Mouse (Mus musculus) macrophage (primary cell): ENCODE data around the gene Tiprl. TPM values are rescaled to one million over a fixed set of nuclear protein-coding genes. Genes with fewer than 3 reads are reported as not detected.

Source experiments
- H3K27ac ChIP-seq: fragments of 350-480 bp; formaldehyde crosslinking; 2 replicates; pipeline ENCODE4 v1.9.0; 2021
- H3K36me3 ChIP-seq: fragments of 350-480 bp; formaldehyde crosslinking; 2 replicates; pipeline ENCODE4 v1.9.0; 2021; ENCODE audit errors: inconsistent target
- H3K4me3 ChIP-seq: fragments of 350-480 bp; formaldehyde crosslinking; 2 replicates; pipeline ENCODE4 v1.9.0; 2021; ENCODE audit errors: inconsistent target
- H3K79me2 ChIP-seq: fragments of 350-480 bp; formaldehyde crosslinking; 2 replicates; pipeline ENCODE4 v1.9.0; 2021; ENCODE audit errors: inconsistent target
- WGBS: methylation state at CpG from one replicate; pipeline ENCODE4 v1.1.7; 2026; ENCODE audit warnings: inconsistent platforms; ENCODE audit not compliant: missing documents; 5-methylcytosine and 5-hydroxymethylcytosine counted together
- polyA plus RNA-seq: library from polyadenylated mRNA; stranded (reverse); fragments of 250-400 nt; gene quantifications from 3 replicates; pipeline ENCODE4 v1.2.4, GENCODE M21; 2018; ENCODE audit warnings: inconsistent platforms
- total RNA-seq, 78 experiments: library from RNA; depleted of rRNA; stranded (reverse); fragments of 250-400 nt; gene quantifications; 1 replicate in 9 of 78; 2 replicates in 24 of 78; 3 replicates in 43 of 78; 4 replicates in 2 of 78; pipeline ENCODE4 v1.2.4; 2018; ENCODE audit warnings: inconsistent platforms in 56 of 78

Gene Tiprl
- 10 to 100 TPM in 23 of 26 experiments, 1 to 10 TPM in 3; 6.2 to 45.4 (median 26.1) TPM for total RNA-seq (2018; cell fraction: chromatin; rRNA removed)
- 10 to 100 TPM; 19.9 to 31.3 (median 26.6) TPM for total RNA-seq (2018; cell fraction: cytosol; rRNA removed)
- 10 to 100 TPM in 23 of 26 experiments, 1 to 10 TPM in 3; 8.2 to 28.1 (median 16.0) TPM for total RNA-seq (2018; cell fraction: nucleus; rRNA removed)
- polyA plus RNA-seq, result 26.1 to 37.4 TPM (median 30.3 TPM) in 3 replicates

GRCm38 (mm10) chr1:165236321-165237298 lies at the start of gene Tiprl:
Gene Tiprl, minus strand, starts transcription at chr1:165236996.
- no peaks in the 10 kb centered on the region for H3K36me3 ChIP-seq
- H3K79me2 ChIP-seq, result peaks cover 48% of the 10 kb centered on the region
- WGBS, result 2% methylated on average over 74 of the region's 76 CpGs
- H3K27ac ChIP-seq, result peak within 1 kb of the TSS; percentile 39
- peak within 1 kb of the TSS; percentile 86 for H3K4me3 ChIP-seq

- H3K36me3 ChIP-seq, result no peaks in the 10 kb centered on the region
- H3K79me2 ChIP-seq, result no peaks in the 10 kb centered on the region
- H3K4me3 ChIP-seq, result no peak overlapping the region
- WGBS, result 75% methylated on average over 7 of the region's 7 CpGs
- no peak overlapping the region for H3K27ac ChIP-seq
Observed at GRCm38 (mm10) chr1:165284096-165284495, 47.3 kb upstream of the Tiprl start.

DNA sequence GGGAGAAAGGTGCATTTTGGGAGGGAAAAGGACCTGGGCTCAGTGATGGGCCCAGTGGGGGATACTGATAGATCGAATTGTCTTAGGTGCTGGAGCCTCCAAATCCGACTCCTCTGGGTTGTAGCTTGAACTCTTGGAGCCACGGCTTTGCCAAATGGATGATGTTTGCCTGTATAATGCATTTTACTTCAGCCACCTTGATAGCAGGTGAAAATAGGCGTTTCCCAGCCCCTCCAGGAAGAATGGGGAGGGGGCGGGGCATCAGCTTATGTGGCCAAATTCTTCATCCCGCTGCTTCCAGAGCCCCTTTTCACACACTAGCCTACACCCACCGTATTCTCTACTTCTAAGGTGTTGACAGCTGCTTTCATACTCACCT lies 46.2 kb upstream of the Tiprl start:
- 89% methylated on average over 7 of the region's 7 CpGs for WGBS
- Histone ChIP-seq H3K27ac (no peak overlapping the region), H3K79me2 (no peaks in the 10 kb centered on the region), H3K36me3 (no peaks in the 10 kb centered on the region), H3K4me3 (no peak overlapping the region)

- WGBS, result 9% methylated on average over 35 of the region's 35 CpGs
- no peaks in the 10 kb centered on the region for H3K36me3 ChIP-seq
- H3K27ac ChIP-seq, result no peak overlapping the region
- H3K4me3 ChIP-seq, result no peak overlapping the region
- no peaks in the 10 kb centered on the region for H3K79me2 ChIP-seq
Observed at GRCm38 (mm10) chr1:165282222-165282966, 45.6 kb upstream of the Tiprl start.

DNA sequence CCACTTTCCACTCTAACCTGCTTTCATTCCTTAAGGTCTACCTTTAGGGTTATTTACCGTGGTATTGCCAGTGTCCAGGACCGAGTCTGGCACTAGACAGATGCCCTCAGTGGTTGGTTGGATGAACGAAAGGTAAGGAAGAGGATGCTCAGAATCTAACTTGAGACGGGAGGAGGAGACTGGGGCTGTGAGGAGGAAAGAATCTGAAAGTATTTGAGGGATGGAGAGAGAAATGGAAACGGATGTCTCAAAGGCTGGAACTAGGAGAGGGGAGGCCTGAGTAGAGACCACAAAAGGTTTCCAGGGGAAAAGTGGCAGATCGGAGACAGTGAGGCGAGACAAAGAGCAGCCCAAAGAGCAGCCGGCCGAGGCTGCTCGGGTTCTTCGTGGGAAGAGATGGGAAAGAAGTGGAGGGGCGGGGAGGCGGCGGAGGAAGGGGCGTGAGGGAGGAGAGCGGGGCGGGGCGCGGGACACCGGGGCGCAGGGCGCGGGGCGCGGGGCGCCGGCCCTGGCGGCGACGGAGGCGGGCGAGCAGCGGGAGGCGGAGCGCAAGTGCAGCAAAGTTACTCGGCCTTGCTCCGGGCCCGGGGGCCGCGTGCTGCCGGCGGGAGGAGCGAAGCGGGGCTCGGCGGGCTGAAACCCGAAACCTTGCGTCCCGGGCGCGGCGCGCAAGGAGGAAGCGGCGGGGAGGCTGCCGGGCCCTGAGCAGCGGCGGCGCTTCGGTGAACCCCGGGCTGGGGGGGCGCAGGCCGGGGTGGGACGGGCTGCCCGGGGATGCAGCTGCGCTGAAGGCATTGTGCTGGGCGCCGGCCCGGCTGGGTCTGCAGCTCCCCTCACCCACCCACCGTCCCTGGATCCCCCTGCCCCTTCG lies 44.8 kb upstream of the Tiprl start:
- Histone ChIP-seq H3K36me3 (no peaks in the 10 kb centered on the region), H3K4me3 (no peak overlapping the region), H3K27ac (no peak overlapping the region), H3K79me2 (no peaks in the 10 kb centered on the region)
- WGBS, result 2% methylated on average over 57 of the region's 71 CpGs

DNA sequence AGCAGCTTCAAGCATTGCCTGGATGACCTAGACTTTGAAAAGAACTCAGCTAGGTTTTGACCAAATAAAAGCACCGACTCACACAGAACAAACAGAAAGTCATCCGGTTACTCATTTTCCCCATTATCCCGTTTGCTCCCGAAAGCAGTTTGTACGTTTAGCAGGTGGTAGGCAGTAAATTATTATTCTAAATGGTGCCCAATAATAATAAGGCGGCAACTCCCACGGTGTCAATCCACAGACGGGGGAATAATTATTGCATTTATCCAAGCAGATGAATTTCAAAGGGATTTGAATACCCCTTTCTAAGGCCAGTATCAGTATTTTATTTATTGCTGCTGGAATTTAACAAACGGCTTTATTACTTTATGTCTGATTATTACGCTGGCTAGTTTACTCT lies 43.9 kb upstream of the Tiprl start:
- Histone ChIP-seq H3K36me3 (no peaks in the 10 kb centered on the region), H3K4me3 (no peak overlapping the region), H3K79me2 (no peaks in the 10 kb centered on the region), H3K27ac (no peak overlapping the region)
- WGBS, result 95% methylated on average over 10 of the region's 10 CpGs

- WGBS, result 85% methylated on average over 6 of the region's 6 CpGs
- Histone ChIP-seq H3K36me3 (no peaks in the 10 kb centered on the region), H3K4me3 (no peak overlapping the region), H3K27ac (no peak overlapping the region), H3K79me2 (no peaks in the 10 kb centered on the region)
Observed at GRCm38 (mm10) chr1:165274946-165275345, 38.1 kb upstream of the Tiprl start.

GRCm38 (mm10) chr1:165252027-165252671 lies 15.4 kb upstream of the Tiprl start:
- WGBS, result 47% methylated on average over 11 of the region's 11 CpGs
- Histone ChIP-seq H3K4me3 (no peak overlapping the region), H3K36me3 (no peaks in the 10 kb centered on the region), H3K79me2 (no peaks in the 10 kb centered on the region), H3K27ac (no peak overlapping the region)

GRCm38 (mm10) chr1:165250546-165250945 lies 13.8 kb upstream of the Tiprl start:
- H3K4me3 ChIP-seq, result no peak overlapping the region
- H3K79me2 ChIP-seq, result no peaks in the 10 kb centered on the region
- no peak overlapping the region for H3K27ac ChIP-seq
- 86% methylated on average over 2 of the region's 2 CpGs for whole genome bisulfite sequencing
- H3K36me3 ChIP-seq, result no peaks in the 10 kb centered on the region

- H3K4me3 ChIP-seq, result no peak overlapping the region
- no peak overlapping the region for H3K27ac ChIP-seq
- H3K79me2 ChIP-seq, result no peaks in the 10 kb centered on the region
- H3K36me3 ChIP-seq, result no peaks in the 10 kb centered on the region
- 73% methylated on average over 4 of the region's 4 CpGs for WGBS
Observed at GRCm38 (mm10) chr1:165248842-165249241, 12.0 kb upstream of the Tiprl start.

- Histone ChIP-seq H3K4me3 (no peak overlapping the region), H3K27ac (no peak overlapping the region), H3K36me3 (no peaks in the 10 kb centered on the region), H3K79me2 (no peaks in the 10 kb centered on the region)
- WGBS, result 90% methylated on average over 3 of the region's 3 CpGs
Observed at GRCm38 (mm10) chr1:165247788-165248187, 11.0 kb upstream of the Tiprl start.

- Histone ChIP-seq H3K27ac (no peak overlapping the region), H3K79me2 (no peaks in the 10 kb centered on the region), H3K36me3 (no peaks in the 10 kb centered on the region), H3K4me3 (no peak overlapping the region)
- WGBS, result 88% methylated on average over 5 of the region's 5 CpGs
Observed at GRCm38 (mm10) chr1:165247085-165247484, 10.3 kb upstream of the Tiprl start.

DNA sequence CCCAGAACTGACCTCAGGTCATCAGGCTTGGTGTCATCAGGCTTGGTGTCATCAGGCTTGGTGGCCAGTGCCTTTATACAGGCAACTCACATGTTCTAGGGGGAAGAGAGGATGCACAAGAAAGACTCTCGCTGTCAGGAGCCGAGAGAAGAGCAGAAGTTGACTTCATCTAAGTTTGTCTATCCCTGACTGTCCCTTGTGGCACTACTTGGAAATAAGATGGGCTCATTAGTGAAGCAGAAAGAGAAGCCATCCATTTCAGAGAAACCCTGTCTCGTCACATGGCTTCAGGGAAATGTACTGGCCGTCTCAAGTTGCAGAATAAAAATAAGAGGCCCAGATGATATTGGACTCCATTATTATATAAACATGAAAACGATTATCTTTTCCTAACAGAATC lies 9.8 kb upstream of the Tiprl start:
- Histone ChIP-seq H3K36me3 (no peaks in the 10 kb centered on the region), H3K27ac (no peak overlapping the region), H3K79me2 (no peaks in the 10 kb centered on the region), H3K4me3 (no peak overlapping the region)
- 95% methylated on average over 5 of the region's 5 CpGs for WGBS
